Mouse (Mus musculus) bone marrow macrophage, adult 2 months (primary cell): ENCODE data around the gene Gm15319.
"Not testable (repeated sequence)": the region's sequence is repeated elsewhere in the genome, so short reads cannot be mapped to it uniquely, and the experiment has no call there.

Source experiments
- CTCF ChIP-seq: IDR thresholded peaks from 2 replicates; pipeline ENCODE4 v1.5.1; 2012; ENCODE audit warnings: low read depth, mild to moderate bottlenecking, low read length, moderate library complexity
- POLR2A ChIP-seq: IDR thresholded peaks from 2 replicates; pipeline ENCODE4 v1.6.1; 2012; ENCODE audit warnings: mild to moderate bottlenecking, low read depth, low read length, borderline replicate concordance

DNA sequence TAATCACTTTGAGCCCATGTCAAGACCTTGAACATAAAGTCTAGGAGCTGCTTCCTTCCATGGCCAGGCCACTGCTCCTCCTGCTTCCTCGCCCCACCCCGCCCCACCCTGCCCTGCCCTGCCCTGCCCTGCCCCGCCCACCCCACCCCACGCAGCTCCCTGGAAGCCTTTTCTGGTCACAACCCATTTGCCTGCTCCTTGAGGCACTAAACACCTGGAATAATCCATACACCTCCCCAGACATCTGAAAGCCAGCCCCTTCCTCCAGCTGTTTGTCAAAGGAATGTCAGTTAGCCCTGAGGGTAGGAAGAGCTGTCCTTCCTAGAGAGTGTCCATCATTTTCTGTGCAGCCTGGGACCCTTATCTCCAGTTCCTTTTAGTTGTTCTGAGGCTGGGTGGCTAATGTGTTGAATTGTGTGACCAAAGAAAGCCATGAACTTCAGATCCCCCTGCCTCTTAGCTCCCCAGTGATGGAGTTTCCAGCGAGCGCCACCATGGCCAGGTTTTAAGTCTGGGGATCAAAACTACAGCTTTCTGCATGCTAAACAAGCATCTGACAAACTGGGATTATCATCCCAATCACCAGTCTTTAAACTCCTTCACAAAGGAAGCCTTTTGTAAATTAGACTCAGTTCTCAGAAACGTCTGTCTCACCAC is 25.8 kb upstream of the Gm15319 start:
- not testable (repeated sequence) for TF ChIP-seq CTCF, POLR2A
